Mouse (Mus musculus): ENCODE measurements around the gene Kctd13. TPM values are rescaled to one million over a fixed set of nuclear protein-coding genes. Genes with fewer than 3 reads are reported as not detected.

Kctd13 gene
- polyA plus RNA-seq, 1 experiment from 2014 or later, result 15.5 TPM

DNA sequence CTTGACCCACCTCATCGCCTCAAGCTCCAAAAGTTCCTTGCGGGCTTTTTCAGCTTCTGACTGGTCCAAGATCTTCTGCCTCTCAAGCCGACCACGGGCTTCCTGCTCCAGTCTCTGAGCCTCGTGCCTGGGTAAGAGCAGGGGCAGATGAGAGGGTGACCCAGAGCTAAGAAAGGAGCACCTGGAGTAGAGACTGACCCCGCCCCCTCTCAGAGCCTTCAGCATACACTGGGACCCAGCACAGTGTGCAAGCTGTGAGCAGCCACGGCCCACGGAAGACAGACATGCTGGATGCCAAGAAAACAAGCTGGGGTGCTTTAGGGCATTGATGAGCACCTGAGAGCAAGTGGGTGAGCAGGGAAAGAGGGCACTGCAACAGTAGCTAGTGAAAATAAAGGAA, 60.1 kb downstream of the Kctd13 start:
- Histone ChIP-seq H3K9ac (no peak overlapping the region), H3K4me3 (replicated peaks) (no peak overlapping the region), H3K36me3 (no peaks in the 10 kb centered on the region), H3K27ac (no peak overlapping the region), H3K4me1 (0 out of 2 replicates have a peak, but pooled peaks cover 6% of the 10 kb centered on the region), H3K4me2 (no peak overlapping the region), H3K9me3 (replicated peaks) (no peaks in the 10 kb centered on the region), H3K27me3 (no peaks in the 10 kb centered on the region)
- 74% methylated on average over 8 of the region's 8 CpGs for WGBS
- no peak for ATAC-seq (replicated peaks; ENCODE audit: low FRiP score)

Other genes with a start within 250 kb of the Kctd13 start
- 144 and 146 TPM in 2 replicates for gene Bola2, start 233.5 kb upstream of the Kctd13 start, polyA plus RNA-seq (2015; fragmentation: Nextera tagmentation; extraction: Ambion mirVana)
- 12.9 and 13.1 TPM in 2 replicates for gene Slx1b, start 233.1 kb upstream of the Kctd13 start, polyA plus RNA-seq (2015; fragmentation: Nextera tagmentation; extraction: Ambion mirVana)
- 17.9 and 24.3 TPM in 2 replicates for gene Coro1a, start 221.1 kb upstream of the Kctd13 start, polyA plus RNA-seq (2015; fragmentation: Nextera tagmentation; extraction: Ambion mirVana)
- 63.8 and 73.2 TPM in 2 replicates for gene Mapk3, start 169.3 kb upstream of the Kctd13 start, polyA plus RNA-seq (2015; fragmentation: Nextera tagmentation; extraction: Ambion mirVana)
- gene Gdpd3, start 162.5 kb upstream of the Kctd13 start, polyA plus RNA-seq (2015; fragmentation: Nextera tagmentation; extraction: Ambion mirVana), result 1.8 and 1.9 TPM in 2 replicates
- 81.5 and 82.2 TPM in 2 replicates for gene Ypel3, start 151.9 kb upstream of the Kctd13 start, polyA plus RNA-seq (2015; fragmentation: Nextera tagmentation; extraction: Ambion mirVana)
- 0.37 and 0.51 TPM in 2 replicates for gene Tbx6, start 147.4 kb upstream of the Kctd13 start, polyA plus RNA-seq (2015; fragmentation: Nextera tagmentation; extraction: Ambion mirVana)
- gene Ppp4c, start 136.4 kb upstream of the Kctd13 start, polyA plus RNA-seq (2015; fragmentation: Nextera tagmentation; extraction: Ambion mirVana), result 257 and 272 TPM in 2 replicates
- gene Fam57b, start 131.2 kb upstream of the Kctd13 start, polyA plus RNA-seq (2015; fragmentation: Nextera tagmentation; extraction: Ambion mirVana), result 0.52 and 0.54 TPM in 2 replicates
- not detected in 2 replicates for gene 4930451I11Rik, start 97.2 kb upstream of the Kctd13 start, polyA plus RNA-seq (2015; fragmentation: Nextera tagmentation; extraction: Ambion mirVana)
- 6.6 and 11.4 TPM in 2 replicates for gene Doc2a, start 81.5 kb upstream of the Kctd13 start, polyA plus RNA-seq (2015; fragmentation: Nextera tagmentation; extraction: Ambion mirVana)
- gene Hirip3, start 66.9 kb upstream of the Kctd13 start, polyA plus RNA-seq (2015; fragmentation: Nextera tagmentation; extraction: Ambion mirVana), result 36.8 and 40.1 TPM in 2 replicates
- 88.9 and 91.0 TPM in 2 replicates for gene Ino80e, start 66.5 kb upstream of the Kctd13 start, polyA plus RNA-seq (2015; fragmentation: Nextera tagmentation; extraction: Ambion mirVana)
- gene Taok2, start 44.2 kb upstream of the Kctd13 start, polyA plus RNA-seq (2015; fragmentation: Nextera tagmentation; extraction: Ambion mirVana), result 45.8 and 54.2 TPM in 2 replicates
- gene Tmem219, start 6.0 kb upstream of the Kctd13 start, polyA plus RNA-seq (2015; fragmentation: Nextera tagmentation; extraction: Ambion mirVana), result 28.5 and 31.6 TPM in 2 replicates
- gene Asphd1, start 20.7 kb downstream of the Kctd13 start, polyA plus RNA-seq (2015; fragmentation: Nextera tagmentation; extraction: Ambion mirVana), result 0.21 TPM in 1 of 2 replicates, not detected in the other
- 1.3 and 2.5 TPM in 2 replicates for gene Sez6l2, start 21.7 kb downstream of the Kctd13 start, polyA plus RNA-seq (2015; fragmentation: Nextera tagmentation; extraction: Ambion mirVana)
- 106 and 115 TPM in 2 replicates for gene Cdipt, start 47.0 kb downstream of the Kctd13 start, polyA plus RNA-seq (2015; fragmentation: Nextera tagmentation; extraction: Ambion mirVana)
- 1.4 and 1.5 TPM in 2 replicates for gene Cdiptos, start 47.2 kb downstream of the Kctd13 start, polyA plus RNA-seq (2015; fragmentation: Nextera tagmentation; extraction: Ambion mirVana)
- 15.3 and 16.8 TPM in 2 replicates for gene Mvp, start 85.7 kb downstream of the Kctd13 start, polyA plus RNA-seq (2015; fragmentation: Nextera tagmentation; extraction: Ambion mirVana)
- gene Pagr1b, start 87.6 kb downstream of the Kctd13 start, polyA plus RNA-seq (2015; fragmentation: Nextera tagmentation; extraction: Ambion mirVana), result 0.45 TPM in 1 of 2 replicates, not detected in the other
- gene Pagr1a, start 88.5 kb downstream of the Kctd13 start, polyA plus RNA-seq (2015; fragmentation: Nextera tagmentation; extraction: Ambion mirVana), result 44.8 and 59.5 TPM in 2 replicates
- 52.6 and 61.2 TPM in 2 replicates for gene Gm42742, start 92.2 kb downstream of the Kctd13 start, polyA plus RNA-seq (2015; fragmentation: Nextera tagmentation; extraction: Ambion mirVana)
- 5.4 and 7.2 TPM in 2 replicates for gene Prrt2, start 92.3 kb downstream of the Kctd13 start, polyA plus RNA-seq (2015; fragmentation: Nextera tagmentation; extraction: Ambion mirVana)
- 64.4 and 65.8 TPM in 2 replicates for gene Maz, start 98.2 kb downstream of the Kctd13 start, polyA plus RNA-seq (2015; fragmentation: Nextera tagmentation; extraction: Ambion mirVana)
- 136 and 141 TPM in 2 replicates for gene Kif22, start 113.6 kb downstream of the Kctd13 start, polyA plus RNA-seq (2015; fragmentation: Nextera tagmentation; extraction: Ambion mirVana)
- not detected in 2 replicates for gene Zg16, start 158.4 kb downstream of the Kctd13 start, polyA plus RNA-seq (2015; fragmentation: Nextera tagmentation; extraction: Ambion mirVana)
- gene AI467606, start 162.5 kb downstream of the Kctd13 start, polyA plus RNA-seq (2015; fragmentation: Nextera tagmentation; extraction: Ambion mirVana), result 3.3 and 3.8 TPM in 2 replicates
- gene Qprt, start 193.3 kb downstream of the Kctd13 start, polyA plus RNA-seq (2015; fragmentation: Nextera tagmentation; extraction: Ambion mirVana), result 16.7 and 19.0 TPM in 2 replicates
- gene Spn, start 208.9 kb downstream of the Kctd13 start, polyA plus RNA-seq (2015; fragmentation: Nextera tagmentation; extraction: Ambion mirVana), result 0.32 and 0.37 TPM in 2 replicates

Data from kidney, embryonic 15.5 days (tissue).